Mouse (Mus musculus): ENCODE measurements around the gene Apoc2.

GRCm38 (mm10) chr7:19718297-19718952 is 40.7 kb upstream of the Apoc2 start:
- TF ChIP-seq POLR2A (IDR thresholded peaks at IDR 0.05; ENCODE audit: control insufficient read depth in 1 of 2, insufficient read depth in 1 of 2, low read depth in 1 of 2, low read length in 2 of 2, poor library complexity in 1 of 2), result no peak
- TF ChIP-seq CTCF (IDR thresholded peaks at IDR 0.05 in 2 of 3, conservative IDR thresholded peaks at IDR 0.05 in 1 of 3; ENCODE audit: control insufficient read depth in 1 of 3, insufficient read depth in 1 of 3, low read depth in 2 of 3, low read length in 3 of 3, poor library complexity in 1 of 3, severe bottlenecking in 1 of 3), result no peak
- TF ChIP-seq E2F4 (IDR thresholded peaks at IDR 0.05; ENCODE audit: borderline replicate concordance, low read depth, low read length), result no peak
- no peak for TF ChIP-seq GATA1 (IDR thresholded peaks at IDR 0.05; ENCODE audit: low read depth, low read length)
- no peak for TF ChIP-seq POLR2AphosphoS5 (IDR thresholded peaks at IDR 0.05; ENCODE audit: borderline replicate concordance, low read depth, low read length)
- TF ChIP-seq TCF12 (IDR thresholded peaks at IDR 0.05; ENCODE audit: low read depth, low read length), result no peak
